Mouse (Mus musculus): ENCODE measurements around the gene Rtn3.

Rtn3 gene

DNA sequence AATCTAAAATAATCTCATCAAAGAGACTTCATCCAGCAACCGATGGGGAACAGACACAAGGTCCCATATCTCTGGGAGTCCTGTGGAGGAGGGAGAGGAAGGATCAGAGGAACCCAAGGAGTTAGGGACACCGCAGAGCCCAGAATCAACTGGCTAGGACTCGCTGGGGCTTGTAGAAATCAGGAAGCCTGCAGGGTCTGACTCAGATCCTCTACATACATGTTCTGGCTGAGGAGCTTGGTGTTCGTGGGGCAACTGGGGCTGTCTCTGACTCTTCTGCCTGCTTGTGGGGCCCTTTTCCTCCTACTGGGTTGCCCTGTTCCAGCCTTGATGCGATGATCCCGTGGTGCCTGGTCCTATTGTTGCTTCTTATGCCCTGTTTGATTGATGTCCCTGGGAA is 8.9 kb upstream of the Rtn3 start:
- in situ Hi-C loops (cut with MboI; ENCODE audit: low sequenced_read_pairs) = no loop called here

- in situ Hi-C loops (cut with MboI; ENCODE audit: low sequenced_read_pairs) = no loop called here
Observed at GRCm38 (mm10) chr19:7487680-7488079, 4.6 kb upstream of the Rtn3 start.

GRCm38 (mm10) chr19:7484076-7484475 is 995 bp upstream of the Rtn3 start:
- in situ Hi-C loops (cut with MboI; ENCODE audit: low sequenced_read_pairs) = no loop called here

- in situ Hi-C loops (cut with MboI; ENCODE audit: low sequenced_read_pairs) = no loop called here
Observed at GRCm38 (mm10) chr19:7483512-7483882, 416 bp upstream of the Rtn3 start.

DNA sequence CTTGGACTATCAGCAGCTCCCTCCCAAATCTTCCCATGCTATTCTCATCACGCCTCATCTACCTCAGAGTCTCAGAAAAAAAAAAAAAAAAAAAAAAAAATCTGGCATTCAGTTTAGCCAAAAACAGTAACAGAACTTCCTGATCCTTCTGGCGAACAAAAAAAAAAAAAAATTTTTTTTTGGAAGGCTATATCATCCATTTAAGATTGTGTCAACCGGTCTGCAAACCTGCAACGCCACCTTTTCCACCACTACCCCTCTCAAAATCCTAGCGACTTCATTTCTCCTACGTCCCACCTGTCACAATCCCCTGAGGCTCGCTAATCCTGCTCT is 849 bp downstream of the Rtn3 start:
- in situ Hi-C loops (cut with MboI; ENCODE audit: low sequenced_read_pairs) = no loop called here

GRCm38 (mm10) chr19:7481541-7482265 is 1.4 kb downstream of the Rtn3 start:
- in situ Hi-C loops (cut with MboI; ENCODE audit: low sequenced_read_pairs) = no loop called here

- in situ Hi-C loops (cut with MboI; ENCODE audit: low sequenced_read_pairs) = no loop called here
Observed at GRCm38 (mm10) chr19:7479751-7480248, 3.3 kb downstream of the Rtn3 start.

DNA sequence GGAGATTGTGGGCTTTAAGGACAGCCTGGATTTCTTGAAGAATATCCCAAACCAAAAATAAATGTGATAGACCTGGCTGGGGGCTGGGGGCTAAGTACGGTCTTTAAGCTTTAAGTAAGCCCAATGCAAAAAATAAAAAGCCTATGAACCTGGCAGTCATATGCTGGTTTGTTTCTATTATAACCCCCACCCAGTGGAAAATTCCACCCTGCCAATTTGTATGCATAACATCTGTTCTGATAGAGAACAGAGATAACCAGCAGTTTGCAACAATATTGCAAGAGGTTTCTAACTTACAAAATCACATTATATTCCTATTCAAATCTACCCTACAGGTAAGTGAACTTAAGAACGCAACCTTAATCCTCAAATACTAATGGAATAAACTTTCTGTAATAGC is 12.4 kb downstream of the Rtn3 start:
- in situ Hi-C loops (cut with MboI; ENCODE audit: low sequenced_read_pairs) = no loop called here

GRCm38 (mm10) chr19:7467915-7468314 is 15.2 kb downstream of the Rtn3 start:
- in situ Hi-C loops (cut with MboI; ENCODE audit: low sequenced_read_pairs) = no loop called here

GRCm38 (mm10) chr19:7459370-7459769 is 23.7 kb downstream of the Rtn3 start:
- in situ Hi-C loops (cut with MboI; ENCODE audit: low sequenced_read_pairs) = no loop called here

DNA sequence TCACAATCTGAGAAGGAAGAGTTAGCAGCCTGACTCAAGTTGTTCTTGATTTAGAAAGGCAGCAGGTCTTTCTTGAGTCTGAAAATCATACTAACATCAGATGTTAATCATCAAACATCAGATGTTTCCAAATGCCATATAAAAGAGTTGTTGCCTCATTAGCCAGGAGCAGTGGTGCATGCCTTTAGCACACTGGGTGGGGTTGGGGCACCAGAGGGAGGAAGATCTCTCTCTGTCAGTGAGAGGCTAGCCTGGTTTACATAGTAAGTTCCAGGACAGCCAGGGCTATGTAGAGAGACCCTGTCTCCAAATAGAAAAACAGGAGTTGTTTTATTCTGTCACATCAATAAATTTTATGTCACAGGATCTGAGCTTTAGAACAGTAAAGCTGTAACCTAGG is 24.2 kb downstream of the Rtn3 start:
- in situ Hi-C loops (cut with MboI; ENCODE audit: low sequenced_read_pairs) = no loop called here

DNA sequence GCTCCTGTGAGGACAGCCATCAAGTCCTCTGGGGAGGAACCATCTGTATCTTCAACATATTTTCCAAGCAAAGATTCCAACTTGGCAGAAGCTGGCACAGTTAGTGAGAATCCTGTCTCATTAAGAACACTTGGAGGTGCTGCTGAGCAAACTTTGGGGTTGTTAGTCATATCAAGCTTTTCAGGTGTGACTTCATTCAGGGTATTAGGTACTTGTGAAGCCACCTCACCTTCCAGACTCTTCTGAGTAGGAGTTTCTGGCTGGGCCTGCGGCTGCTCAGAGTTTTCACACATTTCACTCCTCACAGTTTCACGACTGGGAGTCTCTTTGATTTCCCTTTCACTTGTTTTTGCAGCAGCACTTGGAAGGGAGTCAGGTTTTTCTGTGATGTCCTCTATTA is 26.3 kb downstream of the Rtn3 start:
- in situ Hi-C loops (cut with MboI; ENCODE audit: low sequenced_read_pairs) = no loop called here

GRCm38 (mm10) chr19:7445596-7445995 is 37.5 kb downstream of the Rtn3 start:
- in situ Hi-C loops (cut with MboI; ENCODE audit: low sequenced_read_pairs) = no loop called here

DNA sequence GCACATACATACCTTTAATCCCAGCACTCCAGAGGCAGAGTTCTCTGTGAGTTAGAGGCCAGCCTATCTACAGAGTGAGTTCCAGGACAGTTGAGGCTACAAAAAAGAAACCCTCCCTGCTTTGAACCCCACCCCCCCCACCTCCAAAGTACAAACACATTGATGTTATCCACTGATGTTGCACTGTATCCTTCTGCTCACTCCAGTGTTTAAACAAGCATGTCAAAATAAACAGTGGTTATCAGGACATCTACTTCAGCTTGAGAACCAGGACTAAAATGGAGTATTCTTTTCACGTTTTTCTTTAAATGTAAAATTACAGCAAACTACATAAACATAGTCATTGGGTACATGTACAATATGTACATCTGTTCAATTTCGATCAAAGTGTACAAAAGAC is 38.0 kb downstream of the Rtn3 start:
- in situ Hi-C loops (cut with MboI; ENCODE audit: low sequenced_read_pairs) = no loop called here

GRCm38 (mm10) chr19:7441493-7441892 is 41.6 kb downstream of the Rtn3 start:
- in situ Hi-C loops (cut with MboI; ENCODE audit: low sequenced_read_pairs) = no loop called here

GRCm38 (mm10) chr19:7438295-7438694 is 44.8 kb downstream of the Rtn3 start:
- in situ Hi-C loops (cut with MboI; ENCODE audit: low sequenced_read_pairs) = no loop called here

DNA sequence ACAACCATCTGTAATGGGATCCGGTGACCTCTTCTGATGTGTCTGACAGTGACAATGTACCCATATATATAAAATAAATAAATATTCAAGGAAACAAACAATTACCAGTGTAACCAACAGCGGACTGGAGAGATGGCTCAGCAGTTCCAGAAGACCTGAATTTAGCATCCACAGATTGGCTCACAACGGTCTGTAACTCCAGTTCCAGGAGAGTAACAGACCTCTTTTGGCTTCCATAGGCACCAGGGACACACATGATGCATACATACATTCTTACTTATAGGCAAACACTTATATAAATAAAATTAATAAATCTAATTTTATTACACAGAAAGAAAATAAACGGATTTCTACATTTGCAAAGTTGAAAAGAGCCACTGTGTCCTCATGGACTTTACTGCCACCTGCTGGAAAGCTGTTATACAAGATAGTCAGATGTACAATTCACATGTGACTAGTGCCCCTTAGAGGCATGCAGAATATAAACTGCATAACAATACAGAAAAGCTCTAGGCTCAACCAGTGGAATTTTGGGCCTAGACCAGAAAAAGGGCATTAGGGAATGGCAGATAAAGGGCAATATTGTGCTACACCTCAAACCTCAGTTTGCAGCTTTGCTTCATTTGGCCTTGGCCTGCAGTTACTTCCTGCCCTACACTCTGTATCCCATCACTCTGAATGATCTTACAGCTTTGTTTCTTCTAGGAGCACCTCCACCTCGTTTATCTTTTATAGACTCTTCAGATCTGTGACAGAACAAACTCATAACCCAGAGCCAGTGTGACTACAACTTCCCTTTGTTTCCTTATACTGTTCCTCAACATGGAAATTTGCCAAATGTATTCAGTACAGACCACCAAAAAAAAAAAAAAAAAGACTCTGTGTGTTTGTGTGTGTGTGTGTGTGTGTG is 46.8 kb downstream of the Rtn3 start:
- in situ Hi-C loops (cut with MboI; ENCODE audit: low sequenced_read_pairs) = no loop called here

GRCm38 (mm10) chr19:7434887-7435286 is 48.2 kb downstream of the Rtn3 start:
- in situ Hi-C loops (cut with MboI; ENCODE audit: low sequenced_read_pairs) = no loop called here

DNA sequence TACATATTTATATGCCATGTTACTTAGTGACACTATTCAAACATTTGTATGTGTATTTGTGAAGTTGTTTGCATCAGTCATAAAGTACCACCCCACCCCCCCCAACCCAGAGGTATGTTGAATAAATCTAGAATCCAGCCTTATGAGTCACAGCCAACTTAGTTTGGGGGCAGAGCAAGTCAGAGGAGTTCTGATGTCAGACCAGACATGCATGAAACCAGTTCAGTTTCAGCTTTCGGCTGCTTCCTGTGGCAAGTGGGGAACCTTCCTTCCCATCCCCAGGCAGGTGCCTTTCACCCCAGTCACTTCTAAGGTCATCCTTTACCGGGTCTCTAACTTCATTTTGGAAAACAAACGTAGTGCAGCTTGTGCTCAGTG is 57.7 kb downstream of the Rtn3 start:
- in situ Hi-C loops (cut with MboI; ENCODE audit: low sequenced_read_pairs) = no loop called here

GRCm38 (mm10) chr19:7424590-7425397 is 58.3 kb downstream of the Rtn3 start:
- in situ Hi-C loops (cut with MboI; ENCODE audit: low sequenced_read_pairs) = no loop called here

DNA sequence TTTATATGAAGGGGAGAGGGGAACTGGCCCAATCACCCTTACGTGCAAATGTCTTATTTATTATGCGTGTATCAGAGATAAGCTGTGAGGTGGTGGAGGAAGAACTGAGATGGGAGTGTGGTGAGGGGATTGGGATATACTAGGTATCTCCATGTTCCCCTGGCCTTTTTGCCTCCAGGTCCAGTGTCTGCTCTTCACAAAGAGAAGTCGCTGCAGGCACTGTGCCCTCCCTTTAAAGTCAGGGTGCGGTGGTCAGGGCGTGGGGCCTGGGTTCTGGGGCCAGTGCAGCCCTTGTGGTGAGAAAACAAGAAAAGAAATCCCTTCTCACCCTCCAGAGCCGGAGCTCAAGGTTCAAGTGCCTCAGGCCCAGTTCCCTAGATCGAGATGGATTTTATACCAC is 59.0 kb downstream of the Rtn3 start:
- in situ Hi-C loops (cut with MboI; ENCODE audit: low sequenced_read_pairs) = no loop called here

All from CH12F3 (cell line).